Mouse (Mus musculus): ENCODE measurements around the gene Sdha. TPM values are rescaled to one million over a fixed set of nuclear protein-coding genes. Genes with fewer than 3 reads are reported as not detected.
A peak's percentile ranks its signal among the peaks of the same experiment; 100 is the strongest.

The Sdha gene
- polyA plus RNA-seq (2012; rRNA removed): 127 and 146 TPM in 2 replicates

GRCm38 (mm10) chr13:74349566-74350434 lies at the start of gene Sdha, which contains the start of gene Ccdc127:
Sdha (minus strand) TSS chr13:74350280.
Ccdc127 (plus strand) TSS chr13:74350309.
- TF ChIP-seq POLR2A (IDR thresholded peaks at IDR 0.05; ENCODE audit: borderline replicate concordance, extremely low read depth, insufficient read depth, insufficient read length, poor library complexity, severe bottlenecking) (peak; percentile 78; the same call in 1 of the 2 replicates), CTCF (IDR thresholded peaks at IDR 0.05; ENCODE audit: borderline replicate concordance, extremely low read depth, insufficient read depth, insufficient read length) (no peak)
- DNase-seq (ENCODE audit: low read depth): peak; percentile 99

DNA sequence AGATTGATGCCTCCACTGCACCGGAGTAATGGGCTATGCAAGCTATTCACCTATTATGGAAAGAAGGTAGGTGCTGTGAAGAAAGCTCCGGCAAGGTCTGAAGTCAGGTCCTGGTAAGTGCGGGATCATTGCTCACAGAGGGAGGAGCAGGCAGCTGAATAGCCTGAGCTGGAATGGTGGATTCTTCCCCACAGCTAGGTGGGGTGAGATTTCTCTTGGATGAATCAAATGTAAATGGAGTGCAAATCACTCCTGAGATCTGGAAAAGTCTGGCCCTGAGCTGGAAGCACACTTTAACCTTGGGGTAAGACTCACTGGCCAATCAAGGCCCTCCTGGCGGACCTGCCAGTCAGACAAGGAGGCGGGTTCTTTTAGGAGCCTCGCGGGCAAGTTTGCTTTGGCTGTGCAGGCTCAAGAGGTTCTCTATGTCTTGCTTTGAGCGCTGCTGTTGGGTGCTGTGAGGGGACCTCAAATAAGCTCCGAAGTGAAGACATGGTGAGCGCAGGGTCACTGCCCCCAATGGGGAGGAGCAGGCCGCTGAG lies 49.3 kb upstream of the Sdha start, which contains the start of gene Ftl1-ps1:
TSS of gene Ftl1-ps1 (plus strand) at position 397 of the 542 bp plus-strand sequence.
- no peak for TF ChIP-seq CTCF (IDR thresholded peaks at IDR 0.05; ENCODE audit: borderline replicate concordance, extremely low read depth, insufficient read depth, insufficient read length)
- TF ChIP-seq POLR2A (IDR thresholded peaks at IDR 0.05; ENCODE audit: borderline replicate concordance, extremely low read depth, insufficient read depth, insufficient read length, poor library complexity, severe bottlenecking): no peak
- peak; percentile 6 for DNase-seq (ENCODE audit: low read depth)

DNA sequence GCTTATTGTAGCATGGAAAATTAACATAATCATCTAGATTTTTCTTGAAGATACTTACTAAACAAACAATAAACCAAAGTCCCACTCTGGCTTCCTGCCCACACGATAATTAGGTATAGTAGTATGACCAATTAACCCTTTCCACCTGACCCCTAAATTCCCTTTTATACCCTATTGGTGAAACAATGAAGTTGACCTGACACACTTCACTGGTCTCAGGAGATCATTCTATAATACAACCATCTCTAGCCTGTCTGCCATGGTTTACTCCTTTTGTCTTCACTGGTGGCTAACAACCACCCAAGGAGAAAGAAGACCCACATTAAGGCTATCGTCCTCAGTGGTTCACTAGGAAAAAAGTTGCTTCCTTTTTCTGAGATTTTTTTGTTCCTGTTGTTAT lies 41.1 kb upstream of the Sdha start:
- DNase-seq (ENCODE audit: low read depth): no peak
- TF ChIP-seq CTCF (IDR thresholded peaks at IDR 0.05; ENCODE audit: borderline replicate concordance, extremely low read depth, insufficient read depth, insufficient read length) (no peak), POLR2A (IDR thresholded peaks at IDR 0.05; ENCODE audit: borderline replicate concordance, extremely low read depth, insufficient read depth, insufficient read length, poor library complexity, severe bottlenecking) (no peak)

GRCm38 (mm10) chr13:74390371-74390990 lies 40.4 kb upstream of the Sdha start, which contains the start of gene Zfp72:
Zfp72 (minus strand) TSS chr13:74390836.
- no peak for TF ChIP-seq CTCF (IDR thresholded peaks at IDR 0.05; ENCODE audit: borderline replicate concordance, extremely low read depth, insufficient read depth, insufficient read length)
- TF ChIP-seq POLR2A (IDR thresholded peaks at IDR 0.05; ENCODE audit: borderline replicate concordance, extremely low read depth, insufficient read depth, insufficient read length, poor library complexity, severe bottlenecking): no peak
- DNase-seq (ENCODE audit: low read depth): peak; percentile 92

DNA sequence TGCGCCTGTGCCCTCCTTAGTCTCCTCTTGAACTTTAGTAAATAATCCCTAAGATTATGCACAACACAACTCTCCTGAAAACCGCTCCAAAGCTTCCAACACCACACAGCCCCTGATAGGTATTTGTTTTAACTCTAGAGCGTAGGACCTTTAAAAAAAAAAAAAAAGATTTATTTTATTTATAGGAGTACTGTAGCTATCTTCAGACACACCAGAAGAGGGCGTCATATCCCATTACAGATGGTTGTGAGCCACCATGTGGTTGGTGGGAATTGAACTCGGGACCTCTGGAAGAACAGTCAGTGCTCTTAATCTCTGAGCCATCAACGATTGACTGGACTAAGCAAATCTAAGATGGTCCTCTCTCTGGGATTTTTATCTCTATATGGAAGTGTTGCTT lies 39.6 kb upstream of the Sdha start:
- DNase-seq (ENCODE audit: low read depth): no peak
- no peak for TF ChIP-seq CTCF (IDR thresholded peaks at IDR 0.05; ENCODE audit: borderline replicate concordance, extremely low read depth, insufficient read depth, insufficient read length)
- no peak for TF ChIP-seq POLR2A (IDR thresholded peaks at IDR 0.05; ENCODE audit: borderline replicate concordance, extremely low read depth, insufficient read depth, insufficient read length, poor library complexity, severe bottlenecking)

GRCm38 (mm10) chr13:74382289-74382688 lies 32.2 kb upstream of the Sdha start:
- TF ChIP-seq CTCF (IDR thresholded peaks at IDR 0.05; ENCODE audit: borderline replicate concordance, extremely low read depth, insufficient read depth, insufficient read length): no peak
- TF ChIP-seq POLR2A (IDR thresholded peaks at IDR 0.05; ENCODE audit: borderline replicate concordance, extremely low read depth, insufficient read depth, insufficient read length, poor library complexity, severe bottlenecking): no peak
- peak; percentile 60 for DNase-seq (ENCODE audit: low read depth)

GRCm38 (mm10) chr13:74381533-74382276 lies 31.6 kb upstream of the Sdha start:
- peak; percentile 59 for DNase-seq (ENCODE audit: low read depth)
- TF ChIP-seq CTCF (IDR thresholded peaks at IDR 0.05; ENCODE audit: borderline replicate concordance, extremely low read depth, insufficient read depth, insufficient read length): no peak
- no peak for TF ChIP-seq POLR2A (IDR thresholded peaks at IDR 0.05; ENCODE audit: borderline replicate concordance, extremely low read depth, insufficient read depth, insufficient read length, poor library complexity, severe bottlenecking)

DNA sequence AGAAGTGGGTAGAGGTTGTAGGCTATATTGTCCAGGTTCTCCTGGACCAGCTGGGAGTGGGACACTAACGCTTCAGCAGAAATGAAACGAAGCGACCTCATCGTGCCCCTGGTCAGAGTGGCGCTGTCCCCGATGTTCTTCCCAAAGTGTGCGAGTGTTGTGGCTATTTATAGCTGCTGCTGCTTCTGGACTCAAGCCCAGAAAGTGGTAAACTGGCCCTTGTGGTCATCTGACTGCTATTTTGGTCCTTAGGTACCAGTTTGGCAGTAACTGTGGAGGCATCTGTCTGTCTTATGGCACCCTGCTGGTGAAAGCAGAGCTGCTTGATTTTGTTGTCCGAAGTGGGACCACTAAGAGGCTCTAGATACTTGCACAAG lies 13.8 kb upstream of the Sdha start, which contains the start of gene Lrrc14b:
TSS of gene Lrrc14b (minus strand) at position 147 of the 377 bp plus-strand sequence.
- TF ChIP-seq POLR2A (IDR thresholded peaks at IDR 0.05; ENCODE audit: borderline replicate concordance, extremely low read depth, insufficient read depth, insufficient read length, poor library complexity, severe bottlenecking): no peak
- no peak for TF ChIP-seq CTCF (IDR thresholded peaks at IDR 0.05; ENCODE audit: borderline replicate concordance, extremely low read depth, insufficient read depth, insufficient read length)
- peak; percentile 5 for DNase-seq (ENCODE audit: low read depth)

DNA sequence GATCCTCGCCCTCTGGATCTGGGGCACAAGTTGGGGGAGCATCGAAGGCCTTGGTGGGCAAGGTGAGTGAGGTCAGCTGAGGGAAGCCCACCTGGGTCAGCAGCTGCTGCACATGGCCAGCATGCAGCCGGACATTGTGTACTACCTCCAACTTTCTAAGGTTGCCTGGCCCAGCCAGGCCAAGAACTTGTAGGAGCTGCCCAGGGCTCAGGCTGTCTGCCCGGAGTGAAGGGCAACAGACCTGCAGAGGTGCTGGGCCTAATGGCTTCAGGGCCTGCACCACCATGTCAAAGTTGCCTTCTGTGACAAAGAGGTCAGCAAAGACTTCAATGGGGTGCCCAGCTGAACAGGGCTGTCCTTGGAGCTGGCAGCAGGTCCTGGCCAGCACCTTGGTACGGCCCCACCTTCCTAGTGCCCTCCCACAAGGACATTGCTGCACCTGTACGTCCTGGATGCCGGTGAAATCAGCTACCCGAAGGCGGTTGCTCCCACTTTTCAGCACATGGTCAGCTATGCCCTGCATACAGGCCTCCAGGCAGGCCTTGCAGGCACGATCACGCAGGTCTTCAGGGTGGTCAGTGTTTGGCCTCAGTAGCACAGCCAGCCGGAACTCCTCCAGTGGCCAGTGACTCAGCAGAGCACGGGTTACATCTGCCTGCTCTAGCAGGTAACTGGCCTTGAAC lies 13.2 kb upstream of the Sdha start:
- no peak for DNase-seq (ENCODE audit: low read depth)
- TF ChIP-seq CTCF (IDR thresholded peaks at IDR 0.05; ENCODE audit: borderline replicate concordance, extremely low read depth, insufficient read depth, insufficient read length): no peak
- TF ChIP-seq POLR2A (IDR thresholded peaks at IDR 0.05; ENCODE audit: borderline replicate concordance, extremely low read depth, insufficient read depth, insufficient read length, poor library complexity, severe bottlenecking): no peak

- no peak for TF ChIP-seq CTCF (IDR thresholded peaks at IDR 0.05; ENCODE audit: borderline replicate concordance, extremely low read depth, insufficient read depth, insufficient read length)
- no peak for TF ChIP-seq POLR2A (IDR thresholded peaks at IDR 0.05; ENCODE audit: borderline replicate concordance, extremely low read depth, insufficient read depth, insufficient read length, poor library complexity, severe bottlenecking)
- no peak for DNase-seq (ENCODE audit: low read depth)
Observed at GRCm38 (mm10) chr13:74362218-74362617, 12.1 kb upstream of the Sdha start.

Data from brain, embryonic 14.5 days (tissue).